Mouse (Mus musculus): ENCODE data around the gene Tmem260.

The Tmem260 gene

GRCm38 (mm10) chr14:48481591-48481990, 35.7 kb downstream of the Tmem260 start:
- no peak for DNase-seq (ENCODE audit: extremely low read depth, low read depth)

DNA sequence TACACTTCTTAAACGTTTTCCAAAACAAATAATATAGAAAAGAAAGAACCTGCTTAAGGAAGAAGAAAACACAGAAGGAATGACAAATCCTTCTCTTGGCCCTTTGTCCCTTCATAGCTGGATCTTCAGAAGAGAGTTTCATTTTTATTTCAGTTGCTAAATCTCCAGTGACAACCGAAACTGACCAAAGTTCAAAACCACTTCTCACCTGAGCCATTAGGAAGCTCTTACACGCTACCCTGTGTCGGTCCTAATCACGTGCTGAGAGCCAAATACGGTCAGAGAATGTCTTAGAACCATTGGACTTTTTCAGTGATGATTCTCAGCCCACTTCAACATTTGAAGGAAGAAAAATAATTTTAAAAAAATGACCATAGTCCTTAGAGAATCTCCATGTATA, 36.8 kb downstream of the Tmem260 start:
- DNase-seq (ENCODE audit: extremely low read depth, low read depth), result no peak

GRCm38 (mm10) chr14:48493896-48494295, 48.0 kb downstream of the Tmem260 start:
- DNase-seq (ENCODE audit: extremely low read depth, low read depth), result peak; percentile 6

DNA sequence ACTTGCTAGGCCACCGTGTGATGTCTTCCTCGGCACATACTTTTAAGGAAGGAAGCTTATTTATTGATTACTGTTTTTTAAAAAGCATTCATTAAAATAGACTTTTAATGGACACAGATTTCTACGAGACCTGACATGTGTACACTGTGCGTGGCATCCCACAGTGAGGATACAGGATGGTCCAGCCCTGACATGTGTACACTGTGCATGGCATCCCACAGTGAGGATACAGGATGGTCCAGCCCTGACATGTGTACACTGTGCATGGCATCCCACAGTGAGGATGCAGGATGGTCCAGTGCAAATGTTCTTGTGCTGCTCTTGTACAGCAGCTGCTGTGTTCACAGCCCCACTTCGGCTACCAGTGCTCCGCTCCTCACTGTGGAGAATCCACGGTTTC, 56.6 kb downstream of the Tmem260 start:
- no peak for DNase-seq (ENCODE audit: extremely low read depth, low read depth)

DNA sequence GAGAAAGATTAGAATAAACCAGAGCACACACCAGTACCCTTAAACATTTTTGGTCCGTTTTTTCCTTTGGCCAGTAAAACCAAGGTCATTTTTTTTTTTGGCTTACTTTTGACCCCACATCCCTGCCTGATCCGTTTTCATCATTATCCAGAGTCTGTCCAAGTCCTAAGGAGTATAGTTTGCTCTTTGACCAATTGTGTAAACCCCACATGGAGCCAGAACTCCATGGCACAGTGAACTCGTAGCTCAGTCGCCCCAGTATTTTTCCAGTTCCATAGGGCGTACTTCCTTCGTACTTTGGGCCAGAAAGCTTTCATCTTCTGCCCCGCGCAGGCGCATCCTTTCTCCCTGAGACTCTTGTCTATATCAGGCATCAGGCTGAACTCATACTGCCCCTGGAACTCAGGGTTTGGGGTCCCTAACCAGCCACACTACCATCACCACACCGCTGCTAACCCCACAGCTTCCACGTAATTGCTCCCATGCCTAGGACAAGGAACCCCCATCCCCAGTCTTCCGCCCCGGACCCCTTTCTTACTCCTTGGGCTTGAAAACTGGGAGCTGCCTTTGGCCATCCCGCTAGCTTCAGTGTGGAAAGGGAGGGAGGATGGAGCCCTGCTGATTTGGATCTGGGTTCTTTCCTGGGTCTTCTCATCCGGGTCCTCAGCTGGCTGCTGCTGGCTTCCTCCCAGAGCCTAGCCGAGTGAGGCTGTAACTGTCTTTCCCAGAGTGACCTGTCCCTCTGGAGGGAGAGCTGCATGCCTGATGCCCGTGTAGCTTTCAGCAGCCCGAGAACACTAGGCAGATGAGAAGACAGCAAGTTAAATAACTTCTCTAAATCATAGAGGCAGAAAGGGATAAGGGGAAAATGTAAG, 58.0 kb downstream of the Tmem260 start:
- no peak for DNase-seq (ENCODE audit: extremely low read depth, low read depth)

DNA sequence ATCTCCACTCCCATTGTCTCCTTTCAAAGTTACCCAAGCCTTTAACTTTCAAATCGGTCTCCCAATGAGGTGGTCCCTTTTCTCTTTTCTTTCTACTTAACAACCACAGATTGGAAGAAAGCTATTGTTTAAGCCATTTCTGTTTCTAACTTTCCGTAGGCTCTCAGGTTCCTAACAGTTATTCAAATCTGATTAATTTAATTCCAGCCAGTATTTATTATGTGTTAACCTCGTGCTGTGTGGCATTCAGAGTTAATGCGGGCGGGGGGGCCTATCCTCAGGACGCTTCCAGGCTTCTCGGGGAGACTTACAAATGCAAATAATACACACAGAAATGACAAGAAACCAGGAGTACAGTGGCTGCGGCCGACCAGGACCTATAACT, 58.6 kb downstream of the Tmem260 start:
- no peak for DNase-seq (ENCODE audit: extremely low read depth, low read depth)

DNA sequence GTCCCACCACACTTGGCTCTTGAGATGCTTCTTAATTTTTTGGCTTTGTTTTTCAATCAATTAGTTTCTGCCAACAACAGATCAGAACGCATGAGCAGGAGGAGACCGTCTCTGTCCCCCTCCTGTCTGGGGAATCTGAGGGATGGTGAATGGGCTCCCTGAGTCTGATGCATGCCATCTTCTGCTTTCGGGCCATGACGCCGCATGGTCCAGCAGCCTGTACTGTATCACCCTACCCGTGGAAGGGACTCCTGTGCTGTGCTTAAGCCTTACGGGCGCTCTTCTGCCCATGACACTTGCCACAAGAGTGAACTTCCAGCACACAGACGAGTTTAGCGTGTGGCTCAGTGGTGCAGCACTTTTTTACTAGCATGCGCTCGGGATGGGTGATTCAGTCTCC, 59.7 kb downstream of the Tmem260 start:
- DNase-seq (ENCODE audit: extremely low read depth, low read depth), result no peak

DNA sequence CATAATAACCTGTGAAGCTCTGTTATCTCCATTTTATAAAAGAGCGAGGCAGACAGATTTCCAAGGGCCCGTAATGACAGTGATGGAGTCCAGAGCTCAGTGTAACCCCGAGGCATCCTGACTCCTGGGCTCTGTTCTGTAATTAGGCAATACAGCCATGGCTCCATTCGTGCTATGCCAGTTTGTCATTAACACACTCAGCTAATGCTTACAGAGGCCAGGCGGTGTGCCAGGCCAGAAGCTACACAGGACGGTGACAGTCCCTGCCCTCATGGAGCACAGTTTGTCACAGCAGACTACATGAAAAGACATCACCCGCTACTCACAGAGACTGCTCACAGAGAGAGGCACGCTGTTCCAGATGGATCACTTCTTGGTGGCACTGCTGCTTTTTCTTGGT, 61.5 kb downstream of the Tmem260 start:
- DNase-seq (ENCODE audit: extremely low read depth, low read depth), result no peak

- no peak for DNase-seq (ENCODE audit: extremely low read depth, low read depth)
These were observed 63.2 kb downstream of the Tmem260 start for GRCm38 (mm10) chr14:48509131-48509530.

DNA sequence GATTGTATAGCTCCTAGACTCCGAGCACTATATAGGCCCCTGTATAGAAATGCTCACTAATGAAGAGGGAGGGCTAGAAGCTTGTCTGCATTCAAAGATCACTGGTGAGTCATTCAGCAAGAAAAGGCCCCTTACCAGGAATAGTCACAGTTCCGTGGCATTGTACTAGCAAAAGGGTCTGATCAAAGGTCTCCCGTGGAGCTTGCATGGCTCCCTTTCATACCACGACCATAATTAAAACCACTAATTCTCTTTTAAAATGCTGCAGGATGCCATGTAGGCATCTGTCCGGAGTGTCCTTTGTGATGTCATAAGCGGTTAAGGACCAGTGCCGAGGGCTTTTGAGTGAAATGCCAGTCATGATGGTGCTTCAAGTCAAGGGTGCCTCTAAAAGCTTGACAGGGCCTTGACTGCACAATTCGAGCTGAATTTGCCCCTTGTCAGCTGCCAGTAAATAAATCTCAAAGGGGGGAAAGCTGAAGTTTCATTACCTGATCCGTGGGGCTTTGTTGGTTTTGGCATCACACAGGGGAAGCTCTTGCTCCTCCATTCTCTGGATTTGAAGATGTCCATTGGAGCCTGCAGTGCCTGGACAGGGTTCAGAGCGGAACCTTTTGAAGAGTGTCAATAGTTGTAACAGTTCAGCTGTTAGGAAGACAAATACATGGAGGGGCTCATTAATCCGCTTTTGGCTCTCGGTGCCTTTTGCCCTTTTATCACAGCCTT, 67.3 kb downstream of the Tmem260 start:
- no peak for DNase-seq (ENCODE audit: extremely low read depth, low read depth)

DNA sequence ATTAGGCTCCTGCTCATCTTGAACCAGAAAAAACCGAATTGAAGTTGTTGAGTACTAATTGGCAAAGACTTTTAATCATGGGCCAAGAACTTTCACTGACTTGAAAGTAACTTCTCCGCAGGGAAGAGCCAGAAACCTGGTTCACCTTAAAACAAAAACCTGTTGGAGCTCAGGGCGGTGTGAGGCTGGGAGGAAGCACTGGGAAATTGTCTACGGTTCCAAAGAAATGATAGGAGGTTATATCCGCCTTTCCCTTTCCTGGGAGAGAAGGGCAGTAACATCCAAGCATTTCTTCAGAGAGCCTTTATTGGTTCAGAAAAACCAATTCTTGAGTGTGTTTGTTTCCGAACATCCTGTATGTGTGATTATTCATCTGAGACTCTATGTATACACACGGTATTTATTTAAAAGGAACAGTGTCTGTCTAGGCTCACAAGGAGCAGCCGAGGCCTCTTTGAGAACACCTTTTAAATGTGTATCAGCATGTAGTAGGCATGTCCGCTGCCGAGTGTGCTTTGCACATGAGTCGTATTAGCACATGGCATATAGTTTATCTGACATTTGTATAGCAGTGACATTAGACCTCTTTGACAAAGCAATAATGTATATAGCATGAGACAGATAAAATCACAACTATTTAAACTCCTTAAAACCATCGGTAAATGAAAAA, 68.0 kb downstream of the Tmem260 start:
- DNase-seq (ENCODE audit: extremely low read depth, low read depth), result no peak

DNA sequence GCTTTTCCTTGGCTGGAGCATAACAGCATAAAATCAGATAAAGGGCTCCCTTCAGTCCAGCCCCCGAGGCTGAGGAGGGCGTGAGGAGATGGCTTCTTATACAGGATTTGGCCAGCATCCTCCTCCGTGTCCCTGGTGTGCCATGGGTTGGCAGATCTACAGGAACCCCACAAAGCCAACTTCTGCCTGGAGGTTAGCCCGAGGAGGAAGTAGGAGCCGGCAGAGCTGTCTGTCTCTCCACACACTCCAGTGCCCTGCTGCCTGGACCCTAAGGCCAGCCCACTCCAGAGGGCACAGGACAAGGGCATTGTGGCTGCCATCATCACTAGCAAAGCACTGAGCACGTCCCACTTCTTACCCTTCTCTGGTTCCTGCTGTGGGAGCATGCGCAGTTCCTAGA, 68.7 kb downstream of the Tmem260 start:
- DNase-seq (ENCODE audit: extremely low read depth, low read depth), result no peak

GRCm38 (mm10) chr14:48515538-48515937, 69.6 kb downstream of the Tmem260 start:
- DNase-seq (ENCODE audit: extremely low read depth, low read depth), result no peak

GRCm38 (mm10) chr14:48523361-48523760, 77.4 kb downstream of the Tmem260 start:
- no peak for DNase-seq (ENCODE audit: extremely low read depth, low read depth)

DNA sequence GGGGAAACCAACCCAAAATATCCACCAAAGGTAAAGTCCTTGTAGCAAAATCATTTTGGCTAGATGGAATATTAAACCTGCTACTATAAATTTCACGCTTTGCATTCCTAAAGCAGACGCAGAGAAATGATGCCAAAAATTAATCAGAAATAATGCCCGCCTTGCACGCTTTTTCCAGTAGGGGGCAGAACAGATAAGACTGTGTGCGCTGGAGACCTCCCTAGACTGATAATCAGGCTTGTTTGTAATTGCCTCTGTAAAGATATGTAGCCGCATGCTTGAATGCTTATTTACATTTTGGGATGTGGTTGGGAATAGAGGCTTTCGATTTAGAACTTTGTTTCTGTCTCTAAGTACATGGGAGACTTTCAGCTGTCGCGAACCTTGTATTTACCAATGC, 78.2 kb downstream of the Tmem260 start:
- DNase-seq (ENCODE audit: extremely low read depth, low read depth), result peak; percentile 18

DNA sequence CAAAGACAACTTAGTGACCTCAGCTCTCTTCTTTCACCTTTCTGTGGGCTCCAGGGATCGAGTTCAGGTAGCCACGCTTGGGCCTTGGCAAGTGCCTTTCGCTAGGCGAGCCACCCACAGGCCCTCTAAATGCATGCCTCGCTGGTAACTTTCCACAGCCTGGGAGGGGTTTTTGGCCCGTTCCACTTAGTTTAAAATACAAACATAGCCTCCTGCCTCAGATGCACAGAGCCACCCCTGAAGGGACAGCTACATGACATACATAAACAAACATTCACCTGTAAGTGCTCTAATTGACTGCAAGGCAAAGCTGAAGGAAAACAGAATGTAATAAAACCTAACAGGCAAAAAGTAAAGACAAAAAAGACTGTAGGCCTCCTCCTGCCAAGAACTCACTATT, 79.1 kb downstream of the Tmem260 start:
- no peak for DNase-seq (ENCODE audit: extremely low read depth, low read depth)

GRCm38 (mm10) chr14:48530629-48531028, 84.7 kb downstream of the Tmem260 start:
- DNase-seq (ENCODE audit: extremely low read depth, low read depth), result no peak

- DNase-seq (ENCODE audit: extremely low read depth, low read depth), result peak; percentile 26
These were observed 92.2 kb downstream of the Tmem260 start for GRCm38 (mm10) chr14:48537795-48538766.

- DNase-seq (ENCODE audit: extremely low read depth, low read depth), result no peak
These were observed 99.2 kb downstream of the Tmem260 start for GRCm38 (mm10) chr14:48545166-48545565.

GRCm38 (mm10) chr14:48546009-48546408, 100.1 kb downstream of the Tmem260 start:
- DNase-seq (ENCODE audit: extremely low read depth, low read depth), result no peak

DNA sequence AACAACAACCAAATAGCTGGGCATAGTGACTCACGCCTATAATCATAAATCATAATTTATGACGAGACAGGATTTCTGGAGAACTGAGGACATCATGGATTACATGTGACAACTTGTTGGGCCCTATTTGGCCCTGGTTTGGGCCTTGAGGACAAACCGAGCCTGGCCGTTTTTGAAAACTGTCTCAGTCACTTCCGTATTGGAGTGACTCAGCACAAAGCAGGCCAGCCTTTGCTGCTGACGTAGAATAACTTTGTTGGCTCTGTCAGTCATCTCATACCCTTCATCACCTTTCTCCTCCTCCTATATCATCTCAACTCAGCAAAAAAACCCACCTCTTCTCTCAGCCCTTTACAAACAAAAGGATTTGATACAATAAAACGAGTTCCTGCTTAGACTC, 103.8 kb downstream of the Tmem260 start:
- no peak for DNase-seq (ENCODE audit: extremely low read depth, low read depth)

All from MEL-GATA-1-ER (cell line).